Mouse (Mus musculus): ENCODE data around the gene Lsm12. TPM values are rescaled to one million over a fixed set of nuclear protein-coding genes. Genes with fewer than 3 reads are reported as not detected.

Lsm12 gene
- total and polyA plus RNA-seq, 3 experiments, result 66.9 to 185 (median 78.9) TPM

GRCm38 (mm10) chr11:102209742-102210141 is 24.6 kb upstream of the Lsm12 start:
- Histone ChIP-seq H3K36me3 (replicated peaks in 1 of 2; ENCODE audit: control insufficient read depth in 1 of 2, insufficient read depth in 1 of 2, low read length in 1 of 2) (peaks cover 11 to 41% of the 10 kb centered on the region in 2 experiments), H3K4me1 (ENCODE audit: control insufficient read depth in 1 of 2, insufficient read depth in 2 of 2) (peaks cover 37 to 71% of the 10 kb centered on the region in 2 experiments), H3K4me3 (replicated peaks in 1 of 3; ENCODE audit: low read depth in 2 of 3, low read length in 2 of 3, poor library complexity in 1 of 3) (no peak overlapping the region), H3K9ac (ENCODE audit: insufficient read depth, low read depth) (no peak overlapping the region), H3K4me2 (ENCODE audit: insufficient read depth, low read depth, poor library complexity, severe bottlenecking) (no peak overlapping the region), H3K27ac (ENCODE audit: insufficient read depth, low read depth) (no peak overlapping the region), H3K9me3 (replicated peaks; ENCODE audit: low read length) (no peaks in the 10 kb centered on the region), H3K79me2 (replicated peaks; ENCODE audit: control insufficient read depth, extremely low read depth, insufficient read depth, poor library complexity, severe bottlenecking) (0 out of 2 replicates have a peak, but pooled peaks cover under 1% of the 10 kb centered on the region), H3K27me3 (replicated peaks) (no peaks in the 10 kb centered on the region)
- in situ Hi-C loops (cut with MboI; ENCODE audit: low pct_ligation_motif_present, low pct_unique_long_range_greater_than_20kb, low sequenced_read_pairs) (no loop called here), dilution Hi-C loops (cut with MboI; ENCODE audit: extremely low pct_ligation_motif_present, extremely low pct_unique_long_range_greater_than_20kb, low sequenced_read_pairs) (no loop called here)
- TF ChIP-seq USF2 (conservative IDR thresholded peaks at IDR 0.05; ENCODE audit: low read depth, low read length) (no peak), KAT2A (IDR thresholded peaks at IDR 0.05; ENCODE audit: insufficient replicate concordance, low read length) (no peak), BHLHE40 (IDR thresholded peaks at IDR 0.05; ENCODE audit: low read depth, low read length) (peak; percentile 67), ZC3H11A (IDR thresholded peaks at IDR 0.05; ENCODE audit: low read depth, low read length) (no peak), TCF12 (IDR thresholded peaks at IDR 0.05; ENCODE audit: low read depth, low read length) (0 out of 2 replicates have a peak, but pooled peaks have one; percentile 42), POLR2A (IDR thresholded peaks at IDR 0.05; ENCODE audit: low read depth, low read length) (no peak), NELFE (IDR thresholded peaks at IDR 0.05; ENCODE audit: low read depth, low read length) (peak; percentile 34; the same call in 1 of the 2 replicates), JUND (conservative IDR thresholded peaks at IDR 0.05; ENCODE audit: low read depth, low read length) (no peak), POLR2AphosphoS2 (IDR thresholded peaks at IDR 0.05; ENCODE audit: low read depth, low read length) (no peak), CHD1 (IDR thresholded peaks at IDR 0.05; ENCODE audit: low read depth, low read length) (no peak), ETS1 (conservative IDR thresholded peaks at IDR 0.05; ENCODE audit: low read depth, low read length) (0 out of 2 replicates have a peak, but pooled peaks have one; percentile 14), CHD2 (IDR thresholded peaks at IDR 0.05; ENCODE audit: low read length) (no peak), RAD21 (IDR thresholded peaks at IDR 0.05; ENCODE audit: low read depth, low read length) (peak; percentile 54), GABPA (IDR thresholded peaks at IDR 0.05; ENCODE audit: insufficient replicate concordance, low read depth, low read length) (no peak), JUN (IDR thresholded peaks at IDR 0.05; ENCODE audit: insufficient read depth, low read depth, low read length) (no peak), MYC (IDR thresholded peaks at IDR 0.05; ENCODE audit: low read depth, low read length) (peak; percentile 74; the same call in 1 of the 2 replicates), SIN3A (IDR thresholded peaks at IDR 0.05; ENCODE audit: low read length) (peak; percentile 68), NRF1 (IDR thresholded peaks at IDR 0.05; ENCODE audit: low read depth, low read length) (0 out of 2 replicates have a peak, but pooled peaks have one; percentile 19), E2F4 (IDR thresholded peaks at IDR 0.05; ENCODE audit: insufficient replicate concordance, low read depth, low read length) (no peak), ZNF384 (IDR thresholded peaks at IDR 0.05; ENCODE audit: low read depth, low read length) (no peak), SMC3 (IDR thresholded peaks at IDR 0.05; ENCODE audit: low read depth, low read length) (peak; percentile 88), MEF2A (IDR thresholded peaks at IDR 0.05; ENCODE audit: borderline replicate concordance, low read depth, low read length) (0 out of 2 replicates have a peak, but pooled peaks have one; percentile 42), MXI1 (IDR thresholded peaks at IDR 0.05; ENCODE audit: low read depth, low read length) (peak; percentile 47; the same call in 1 of the 2 replicates), ELF1 (IDR thresholded peaks at IDR 0.05; ENCODE audit: low read depth, low read length) (peak; percentile 81), USF1 (IDR thresholded peaks at IDR 0.05; ENCODE audit: low read depth, low read length) (no peak), ZMIZ1 (IDR thresholded peaks at IDR 0.05; ENCODE audit: low read depth, low read length) (no peak), MAFK (IDR thresholded peaks at IDR 0.05; ENCODE audit: insufficient replicate concordance, low read length) (no peak), MAZ (IDR thresholded peaks at IDR 0.05; ENCODE audit: low read depth, low read length) (no peak), EP300 (IDR thresholded peaks at IDR 0.05; ENCODE audit: low read length) (peak; percentile 24; the same call in 1 of the 2 replicates), TBP (conservative IDR thresholded peaks at IDR 0.05; ENCODE audit: low read depth, low read length) (no peak), CTCF (conservative IDR thresholded peaks at IDR 0.05 in 1 of 2, IDR thresholded peaks at IDR 0.05 in 1 of 2; ENCODE audit: low read depth in 2 of 2, low read length in 2 of 2) (peak; percentile 83 to 89), IRF4 (IDR thresholded peaks at IDR 0.05; ENCODE audit: low read depth, low read length) (peak; percentile 55), UBTF (IDR thresholded peaks at IDR 0.05; ENCODE audit: low read depth, low read length) (no peak), RCOR1 (conservative IDR thresholded peaks at IDR 0.05; ENCODE audit: low read depth, low read length) (no peak), ZKSCAN1 (IDR thresholded peaks at IDR 0.05; ENCODE audit: borderline replicate concordance, low read depth, low read length) (no peak), HCFC1 (IDR thresholded peaks at IDR 0.05; ENCODE audit: low read depth, low read length) (peak; percentile 65), MAX (IDR thresholded peaks at IDR 0.05; ENCODE audit: low read length) (peak; percentile 69), PAX5 (IDR thresholded peaks at IDR 0.05; ENCODE audit: low read length) (no peak)
- peak; percentile 72 for DNase-seq (ENCODE audit: extremely low read depth)
